Mouse (Mus musculus) forebrain, embryonic 12.5 days (tissue): ENCODE data around the gene Dusp1. TPM values are rescaled to one million over a fixed set of nuclear protein-coding genes. Genes with fewer than 3 reads are reported as not detected.

Experiments
- ATAC-seq: fragments of 200-750 bp; cut with Nextera tagmentation; 2 replicates; pipeline ENCODE4 v1.8.0; 2017; ENCODE audit warnings: moderate TSS enrichment; ENCODE audit not compliant: low FRiP score
- H3K27ac ChIP-seq: fragments of 300-500 bp; sonication (generic); 2 replicates; pipeline ENCODE4 v1.5.1; 2016; ENCODE audit warnings: mild to moderate bottlenecking
- H3K27me3 ChIP-seq: fragments of 300-500 bp; sonication (generic); 2 replicates; pipeline ENCODE4 v1.6.1; 2016; ENCODE audit warnings: mild to moderate bottlenecking
- H3K36me3 ChIP-seq: fragments of 300-500 bp; sonication (generic); replicated peaks from 2 replicates; pipeline ENCODE4 v1.6.1; 2016; ENCODE audit warnings: mild to moderate bottlenecking
- H3K4me1 ChIP-seq: fragments of 300-500 bp; sonication (generic); 2 replicates; pipeline ENCODE4 v1.6.1; 2016
- H3K4me2 ChIP-seq: fragments of 300-500 bp; sonication (generic); 2 replicates; pipeline ENCODE4 v1.6.1; 2016; ENCODE audit warnings: mild to moderate bottlenecking, moderate library complexity
- H3K4me3 ChIP-seq: fragments of 300-500 bp; sonication (generic); replicated peaks from 2 replicates; pipeline ENCODE4 v1.5.1; 2016; ENCODE audit warnings: mild to moderate bottlenecking
- H3K9ac ChIP-seq: fragments of 300-500 bp; sonication (generic); 2 replicates; pipeline ENCODE4 v1.6.1; 2016; ENCODE audit warnings: mild to moderate bottlenecking
- H3K9me3 ChIP-seq: fragments of 300-500 bp; sonication (generic); 2 replicates; pipeline ENCODE4 v1.6.1; 2016
- WGBS: fragments of 180-500 bp; shearing (Covaris S2); methylation state at CpG from one replicate; pipeline ENCODE4 v1.1.7; 2016; 5-methylcytosine and 5-hydroxymethylcytosine counted together
- polyA plus RNA-seq: library from polyadenylated mRNA; unstranded; fragments of >200 nt; fragmentation: Nextera tagmentation; extraction: Ambion mirVana; gene quantifications from 2 replicates; pipeline ENCODE4 v1.2.1, GENCODE M21; 2016

Dusp1 gene
- polyA plus RNA-seq = 39.8 and 47.2 TPM in 2 replicates

DNA sequence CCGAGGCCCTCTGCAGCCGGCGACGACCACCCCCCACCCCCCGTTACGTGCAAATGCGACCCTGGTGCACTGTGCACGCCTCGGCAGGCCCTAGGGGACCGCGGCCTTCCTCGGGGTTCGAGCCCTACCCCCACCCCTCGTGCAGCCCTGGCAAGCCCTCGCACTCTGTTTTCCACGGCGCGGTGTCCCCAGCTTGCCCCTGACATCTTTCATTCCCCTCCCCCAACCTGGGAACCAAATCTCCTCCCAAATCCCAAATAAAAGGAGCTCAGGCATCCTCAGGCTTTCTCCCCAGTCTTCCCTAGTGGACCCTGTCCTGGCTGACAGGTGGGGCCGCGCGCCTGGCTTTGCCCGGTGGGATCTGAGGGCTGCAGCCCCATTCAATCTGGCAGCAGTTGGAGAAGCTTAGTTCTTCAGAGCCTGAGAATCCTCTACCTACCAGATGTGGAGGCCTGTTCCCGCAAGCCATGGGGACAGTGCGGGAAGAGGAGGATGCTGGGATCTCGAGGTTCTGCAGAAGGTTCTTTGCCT lies at the start of gene Dusp1:
TSS of gene Dusp1 (minus strand) at position 478 of the 531 bp plus-strand sequence.
- under 1% methylated on average over 20 of the region's 25 CpGs for WGBS
- peaks cover 25% of the 10 kb centered on the region for H3K4me1 ChIP-seq
- peak; percentile 85 for ATAC-seq

DNA sequence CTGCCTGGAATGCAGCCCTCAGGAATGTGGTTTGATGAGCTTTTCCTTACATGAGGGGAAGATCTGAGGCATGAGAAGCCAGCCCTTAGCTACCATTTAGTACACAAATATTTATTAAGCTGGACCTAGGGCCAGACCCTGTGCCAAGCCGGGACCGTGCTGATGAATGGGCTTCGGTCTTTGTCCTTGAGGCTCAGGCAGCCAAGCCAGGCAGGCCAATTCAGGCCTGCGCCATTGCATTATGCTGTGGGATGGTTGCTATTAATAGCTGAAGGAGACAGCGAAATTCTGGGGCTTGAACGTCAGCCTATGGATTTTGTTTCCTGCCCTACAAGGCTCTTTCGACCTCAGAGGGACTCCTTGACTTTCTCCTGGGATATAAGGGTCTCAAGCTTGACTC lies 49.4 kb upstream of the Dusp1 start:
- 88% methylated on average over 7 of the region's 7 CpGs for WGBS
- Histone ChIP-seq H3K27me3 (no peaks in the 10 kb centered on the region), H3K4me2 (no peak overlapping the region), H3K4me3 (no peak overlapping the region), H3K36me3 (peaks cover 74% of the 10 kb centered on the region), H3K4me1 (no peaks in the 10 kb centered on the region), H3K27ac (no peak overlapping the region), H3K9ac (no peak overlapping the region; the same call in 1 of the 2 replicates), H3K9me3 (no peaks in the 10 kb centered on the region)
- ATAC-seq = no peak

More for the DNA sequence above, at the start of gene Dusp1:
- Histone ChIP-seq H3K9me3 (no peaks in the 10 kb centered on the region), H3K4me2 (peak within 1 kb of the TSS; percentile 80), H3K4me3 (peak within 1 kb of the TSS; percentile 90), H3K27ac (peak within 1 kb of the TSS; percentile 70), H3K9ac (peak within 1 kb of the TSS; percentile 89), H3K27me3 (no peaks in the 10 kb centered on the region), H3K36me3 (peaks cover 35% of the 10 kb centered on the region)

DNA sequence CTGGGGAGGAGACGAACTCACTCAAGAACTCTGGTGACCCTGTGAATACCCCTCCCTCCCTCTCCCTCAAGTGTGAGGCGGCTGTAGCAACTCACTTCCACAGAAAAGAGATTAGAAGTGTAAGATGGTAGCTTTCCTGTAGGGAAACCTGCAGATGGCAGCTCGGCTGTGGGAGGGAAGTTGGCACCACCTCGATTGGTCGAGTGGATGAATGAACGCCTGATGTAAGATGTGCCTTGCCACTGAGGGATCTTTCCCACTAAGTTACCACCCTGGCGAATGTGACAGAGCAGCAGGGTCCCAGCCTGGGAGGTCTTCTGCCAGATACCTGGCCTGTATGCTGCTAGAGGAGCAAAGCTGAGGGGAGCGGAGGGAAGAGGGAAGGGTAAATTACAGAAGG lies 47.9 kb upstream of the Dusp1 start:
- no peaks in the 10 kb centered on the region for H3K27me3 ChIP-seq
- no peak overlapping the region for H3K9ac ChIP-seq
- H3K27ac ChIP-seq = no peak overlapping the region
- peaks cover 71% of the 10 kb centered on the region for H3K36me3 ChIP-seq
- H3K9me3 ChIP-seq = no peaks in the 10 kb centered on the region
- no peak for ATAC-seq
- no peak overlapping the region for H3K4me2 ChIP-seq
- no peaks in the 10 kb centered on the region for H3K4me1 ChIP-seq
- WGBS = 88% methylated on average over 8 of the region's 8 CpGs
- H3K4me3 ChIP-seq = no peak overlapping the region

- no peak for ATAC-seq
- H3K9ac ChIP-seq = no peak overlapping the region
- no peaks in the 10 kb centered on the region for H3K9me3 ChIP-seq
- no peaks in the 10 kb centered on the region for H3K27me3 ChIP-seq
- no peak overlapping the region for H3K4me2 ChIP-seq
- H3K4me3 ChIP-seq = no peak overlapping the region
- peaks cover 64% of the 10 kb centered on the region for H3K36me3 ChIP-seq
- WGBS = 99% methylated on average over 8 of the region's 8 CpGs
- H3K27ac ChIP-seq = no peak overlapping the region
- H3K4me1 ChIP-seq = no peaks in the 10 kb centered on the region
Measured at GRCm38 (mm10) chr17:26608877-26609276, 46.9 kb upstream of the Dusp1 start.

DNA sequence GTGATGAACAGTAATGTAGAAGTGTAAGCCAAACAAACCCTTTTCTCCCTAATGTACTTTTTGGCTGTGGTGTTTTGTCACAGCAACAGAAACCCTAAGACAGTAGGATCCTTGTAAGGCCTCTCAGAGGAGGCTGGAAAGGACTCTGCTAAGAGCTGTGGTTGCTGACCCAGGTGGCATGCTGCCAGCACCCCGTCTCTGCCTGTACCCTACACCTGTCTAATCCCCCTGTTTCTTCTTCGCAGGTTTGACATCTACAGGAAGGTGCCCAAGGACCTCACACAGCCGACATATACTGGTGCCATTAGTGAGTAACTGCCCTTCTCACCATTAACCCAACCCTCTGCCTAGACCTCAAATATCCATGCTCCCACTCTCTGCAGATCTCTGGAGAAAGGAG lies 46.4 kb upstream of the Dusp1 start:
- Histone ChIP-seq H3K4me2 (no peak overlapping the region), H3K4me1 (no peaks in the 10 kb centered on the region), H3K9ac (no peak overlapping the region), H3K27me3 (no peaks in the 10 kb centered on the region), H3K27ac (no peak overlapping the region), H3K9me3 (no peaks in the 10 kb centered on the region), H3K4me3 (no peak overlapping the region), H3K36me3 (peaks cover 59% of the 10 kb centered on the region)
- 97% methylated on average over 3 of the region's 3 CpGs for WGBS
- ATAC-seq = no peak

- Histone ChIP-seq H3K9me3 (no peaks in the 10 kb centered on the region), H3K27me3 (no peaks in the 10 kb centered on the region), H3K27ac (no peak overlapping the region), H3K36me3 (peaks cover 46% of the 10 kb centered on the region), H3K9ac (no peak overlapping the region), H3K4me3 (no peak overlapping the region), H3K4me2 (no peak overlapping the region), H3K4me1 (peaks cover 17% of the 10 kb centered on the region)
- no peak for ATAC-seq
- WGBS = 83% methylated on average over 2 of the region's 2 CpGs
Measured at GRCm38 (mm10) chr17:26606516-26606915, 44.6 kb upstream of the Dusp1 start.

- Histone ChIP-seq H3K9ac (no peak overlapping the region), H3K4me3 (no peak overlapping the region), H3K27ac (no peak overlapping the region), H3K4me1 (peaks cover 22% of the 10 kb centered on the region), H3K36me3 (peaks cover 37% of the 10 kb centered on the region), H3K4me2 (no peak overlapping the region), H3K9me3 (no peaks in the 10 kb centered on the region), H3K27me3 (no peaks in the 10 kb centered on the region)
- 91% methylated on average over 4 of the region's 4 CpGs for WGBS
- ATAC-seq = no peak
Measured at GRCm38 (mm10) chr17:26605636-26606035, 43.7 kb upstream of the Dusp1 start.

DNA sequence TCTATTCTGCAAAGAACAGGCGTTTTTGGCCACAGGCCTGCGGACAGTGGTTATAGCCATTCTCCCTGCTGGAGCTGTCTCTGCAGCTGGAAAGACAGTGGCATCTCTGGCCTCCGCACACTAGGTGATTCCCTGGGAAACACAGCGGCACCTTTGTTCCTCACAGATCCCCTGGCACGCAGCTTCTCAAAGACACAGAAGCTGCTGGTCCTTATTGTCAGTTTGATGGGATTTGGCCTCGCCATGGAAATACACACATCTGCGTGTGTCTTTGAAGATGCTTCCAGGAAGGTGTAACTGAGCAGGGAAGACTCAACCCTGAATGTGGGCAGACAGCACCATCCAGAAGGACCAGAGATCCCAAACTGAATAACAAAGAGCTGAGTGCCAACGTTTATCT lies 41.4 kb upstream of the Dusp1 start:
- H3K9ac ChIP-seq = no peak overlapping the region
- no peaks in the 10 kb centered on the region for H3K27me3 ChIP-seq
- 90% methylated on average over 8 of the region's 8 CpGs for WGBS
- peak overlapping the region; percentile 25; the same call in 1 of the 2 replicates for H3K27ac ChIP-seq
- no peak overlapping the region for H3K4me2 ChIP-seq
- no peak for ATAC-seq
- H3K4me3 ChIP-seq = no peak overlapping the region
- H3K9me3 ChIP-seq = no peaks in the 10 kb centered on the region
- peaks cover 16% of the 10 kb centered on the region; the same call in 1 of the 2 replicates for H3K36me3 ChIP-seq
- peaks cover 26% of the 10 kb centered on the region for H3K4me1 ChIP-seq

GRCm38 (mm10) chr17:26602371-26602885 lies 40.5 kb upstream of the Dusp1 start:
- Histone ChIP-seq H3K4me2 (no peak overlapping the region), H3K4me1 (peaks cover 26% of the 10 kb centered on the region), H3K27me3 (no peaks in the 10 kb centered on the region), H3K27ac (no peak overlapping the region), H3K9me3 (no peaks in the 10 kb centered on the region), H3K4me3 (no peak overlapping the region), H3K36me3 (peaks cover 16% of the 10 kb centered on the region; the same call in 1 of the 2 replicates), H3K9ac (no peak overlapping the region)
- no peak for ATAC-seq
- WGBS = 80% methylated on average over 12 of the region's 12 CpGs

DNA sequence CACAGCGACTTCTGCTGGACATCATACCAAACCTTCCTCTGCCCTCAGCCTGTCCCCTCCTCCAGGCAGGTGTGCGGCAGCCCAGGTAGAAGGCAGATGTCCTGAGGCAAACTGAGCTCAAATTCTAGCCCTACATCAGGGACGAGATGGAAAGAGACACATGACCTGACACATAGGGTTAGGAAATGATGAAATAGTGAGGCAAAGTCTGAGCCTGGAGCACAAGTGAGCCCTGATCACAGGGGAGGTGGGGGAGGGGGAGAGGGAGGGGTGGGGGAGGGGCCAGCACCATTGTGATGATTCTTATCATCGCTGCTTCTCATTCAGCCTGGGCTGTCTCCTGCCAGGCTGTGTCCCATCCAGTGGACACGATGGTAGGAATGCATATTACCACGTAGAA lies 40.0 kb upstream of the Dusp1 start:
- no peak for ATAC-seq
- no peak overlapping the region for H3K27ac ChIP-seq
- peaks cover 26% of the 10 kb centered on the region for H3K4me1 ChIP-seq
- no peaks in the 10 kb centered on the region for H3K9me3 ChIP-seq
- no peak overlapping the region for H3K9ac ChIP-seq
- H3K36me3 ChIP-seq = peaks cover 15% of the 10 kb centered on the region; the same call in 1 of the 2 replicates
- H3K4me2 ChIP-seq = no peak overlapping the region
- H3K4me3 ChIP-seq = no peak overlapping the region
- 80% methylated on average over 6 of the region's 6 CpGs for WGBS
- no peaks in the 10 kb centered on the region for H3K27me3 ChIP-seq

- ATAC-seq = no peak
- WGBS = 77% methylated on average over 6 of the region's 6 CpGs
- no peaks in the 10 kb centered on the region for H3K27me3 ChIP-seq
- no peak overlapping the region for H3K27ac ChIP-seq
- no peaks in the 10 kb centered on the region for H3K9me3 ChIP-seq
- no peak overlapping the region for H3K4me2 ChIP-seq
- no peak overlapping the region for H3K4me3 ChIP-seq
- H3K9ac ChIP-seq = no peak overlapping the region
- peaks cover 11% of the 10 kb centered on the region; the same call in 1 of the 2 replicates for H3K36me3 ChIP-seq
- H3K4me1 ChIP-seq = peaks cover 27% of the 10 kb centered on the region
Measured at GRCm38 (mm10) chr17:26601514-26601913, 39.6 kb upstream of the Dusp1 start.

DNA sequence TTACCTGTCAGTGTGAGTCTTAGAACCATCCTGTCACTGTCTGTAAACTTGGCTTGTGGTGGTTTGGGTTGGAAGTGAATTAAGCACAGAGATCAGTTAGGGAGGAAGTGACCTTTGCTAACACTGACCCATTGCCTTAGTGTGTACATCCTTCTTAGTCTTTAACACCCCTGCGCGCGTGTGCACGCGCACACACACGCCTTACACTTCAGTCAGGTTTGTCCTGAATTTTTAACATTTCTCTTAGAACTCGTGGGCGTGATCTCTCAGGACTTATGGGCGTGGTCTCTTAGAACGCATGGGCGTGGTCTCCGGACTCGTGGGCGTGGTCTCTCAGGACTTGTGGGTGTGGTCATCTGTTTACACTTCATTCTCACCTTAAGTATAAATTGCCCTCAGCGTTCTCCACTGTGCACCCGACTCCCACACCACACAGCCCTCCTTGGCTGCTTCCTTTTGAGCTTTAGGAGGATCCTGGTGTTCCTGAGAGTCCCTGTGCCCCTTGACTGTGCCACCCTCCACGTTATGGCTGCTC lies 39.1 kb upstream of the Dusp1 start:
- 81% methylated on average over 17 of the region's 17 CpGs for WGBS
- no peak overlapping the region for H3K4me3 ChIP-seq
- no peaks in the 10 kb centered on the region for H3K27me3 ChIP-seq
- H3K27ac ChIP-seq = no peak overlapping the region
- no peak overlapping the region for H3K4me2 ChIP-seq
- no peak for ATAC-seq
- no peaks in the 10 kb centered on the region for H3K9me3 ChIP-seq
- peaks cover 32% of the 10 kb centered on the region for H3K4me1 ChIP-seq
- no peak overlapping the region for H3K9ac ChIP-seq
- H3K36me3 ChIP-seq = peaks cover 11% of the 10 kb centered on the region; the same call in 1 of the 2 replicates

GRCm38 (mm10) chr17:26598845-26599244 lies 36.9 kb upstream of the Dusp1 start:
- Histone ChIP-seq H3K27ac (no peak overlapping the region), H3K4me2 (no peak overlapping the region), H3K4me3 (no peak overlapping the region), H3K9ac (no peak overlapping the region), H3K4me1 (peaks cover 35% of the 10 kb centered on the region), H3K36me3 (no peaks in the 10 kb centered on the region), H3K27me3 (no peaks in the 10 kb centered on the region), H3K9me3 (no peaks in the 10 kb centered on the region)
- 92% methylated on average over 5 of the region's 5 CpGs for whole genome bisulfite sequencing
- ATAC-seq = no peak
